Mouse (Mus musculus): ENCODE measurements around the gene Dlst.

GRCm38 (mm10) chr12:85094706-85095105 is 15.9 kb upstream of the Dlst start:
- TF ChIP-seq CTCF (IDR thresholded peaks at IDR 0.05) = no peak
- no peak for TF ChIP-seq EP300 (IDR thresholded peaks at IDR 0.05)

Measured in lung, postnatal 0 days (tissue).